In the genomic region with DNA sequence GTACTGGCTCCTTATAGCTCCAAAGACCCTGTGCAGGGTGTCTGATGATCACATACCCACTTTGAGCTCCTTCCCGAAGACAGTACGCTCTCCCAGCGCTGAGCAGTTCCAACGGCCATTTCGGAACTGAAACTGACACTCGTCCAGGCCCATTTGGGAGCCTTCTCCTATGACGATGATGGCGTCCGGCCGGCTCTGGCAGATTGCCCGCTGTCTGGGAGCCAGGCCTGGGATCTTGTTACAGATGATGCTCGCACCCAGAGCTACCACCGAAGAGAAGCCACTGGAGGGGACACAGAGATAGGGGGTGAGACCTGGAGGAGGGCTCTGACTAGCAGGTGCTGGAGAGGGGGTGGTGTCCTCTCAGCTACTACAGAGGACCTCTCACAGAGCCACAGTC, we compare ENCODE assay signal across 10 mouse cellular contexts. TPM values are rescaled to one million over a fixed set of nuclear protein-coding genes. Genes with fewer than 3 reads are reported as not detected.
DNase-seq lines count a peak whose midpoint lies in the region; ATAC-seq lines count a peak whose summit lies in the region.
"Had no signal": no experiment of that assay in that cellular context is flagged by ENCODE, and none has a peak within 500 bp of the region (broad histone marks: within the 10 kb centered on the region; RNA-seq: fewer than 3 reads in every experiment).

No protein-coding gene starts in this region.

- no peak overlapping the region for H3K9ac ChIP-seq in hindbrain, embryonic 11.5 days (ENCODE audit: low read depth, low read length)
- H3K9ac ChIP-seq in forebrain, embryonic 13.5 days = peak overlapping the region; percentile 91; the same call in 1 of the 2 replicates
- H3K9ac ChIP-seq: heart, embryonic 15.5 days; liver, embryonic 13.5 days had no signal

- H3K27ac ChIP-seq in hindbrain, embryonic 10.5 days = no peak overlapping the region
- no peak overlapping the region for H3K27ac ChIP-seq in hindbrain, embryonic 11.5 days (ENCODE audit: low read depth, low read length)
- H3K27ac ChIP-seq in forebrain, embryonic 13.5 days = no peak overlapping the region
- H3K27ac ChIP-seq: heart, embryonic 15.5 days; liver, embryonic 13.5 days had no signal

- ATAC-seq in hindbrain, embryonic 11.5 days (ENCODE audit: low FRiP score) = no peak
- no peak for ATAC-seq in forebrain, embryonic 13.5 days

- 88% methylated on average over 13 of the region's 13 CpGs for WGBS in hindbrain, embryonic 10.5 days
- 90% methylated on average over 13 of the region's 13 CpGs for WGBS in hindbrain, embryonic 11.5 days
- 82% methylated on average over 13 of the region's 13 CpGs for WGBS in forebrain, embryonic 13.5 days

- H3K4me3 ChIP-seq in hindbrain, embryonic 10.5 days = peak overlapping the region; percentile 73; the same call in 1 of the 2 replicates
- H3K4me3 ChIP-seq in hindbrain, embryonic 11.5 days (ENCODE audit: low read depth, low read length) = no peak overlapping the region
- peak overlapping the region; percentile 79 for H3K4me3 ChIP-seq in forebrain, embryonic 13.5 days
- H3K4me3 ChIP-seq: liver, embryonic 13.5 days had no signal

- no peak overlapping the region for H3K4me2 ChIP-seq in hindbrain, embryonic 11.5 days (replicated peaks; ENCODE audit: low read depth, low read length)
- peak overlapping the region; percentile 93 for H3K4me2 ChIP-seq in forebrain, embryonic 13.5 days
- H3K4me2 ChIP-seq: liver, embryonic 13.5 days had no signal

- no peak for DNase-seq in hindbrain, embryonic 10.5 days (ENCODE audit: low spot score)
- no peak for DNase-seq in hindbrain, embryonic 11.5 days (ENCODE audit: low spot score)
- peak; percentile 53 for DNase-seq in brain, adult 2 months (ENCODE audit: low read depth, low spot score)
- peak; percentile 66 to 76 for DNase-seq in layer of hippocampus, postnatal 10 days (ENCODE audit: low spot score in 2 of 2)
- DNase-seq in thymus, postnatal 36 days = no peak
- DNase-seq in adrenal gland, adult 8-10 months = no peak
- no peak for DNase-seq in spleen, postnatal 4 days (ENCODE audit: low spot score in 2 of 2)
- DNase-seq: liver, embryonic 13.5 days had no signal

- H3K27me3 ChIP-seq in hindbrain, embryonic 10.5 days (ENCODE audit: insufficient read depth, poor library complexity, severe bottlenecking) = peaks cover 70% of the 10 kb centered on the region
- peaks cover 46% of the 10 kb centered on the region for H3K27me3 ChIP-seq in hindbrain, embryonic 11.5 days (ENCODE audit: control insufficient read depth, insufficient read depth, low read length)
- peaks cover 18% of the 10 kb centered on the region for H3K27me3 ChIP-seq in forebrain, embryonic 13.5 days

- peaks cover 50% of the 10 kb centered on the region for H3K36me3 ChIP-seq in hindbrain, embryonic 10.5 days
- H3K36me3 ChIP-seq in hindbrain, embryonic 11.5 days (ENCODE audit: control insufficient read depth, insufficient read depth, low read length) = no peaks in the 10 kb centered on the region
- H3K36me3 ChIP-seq in forebrain, embryonic 13.5 days (ENCODE audit: poor library complexity, severe bottlenecking) = peaks cover 51% of the 10 kb centered on the region
- H3K36me3 ChIP-seq: heart, embryonic 15.5 days; liver, embryonic 13.5 days had no signal

- H3K4me1 ChIP-seq in hindbrain, embryonic 10.5 days (replicated peaks) = peaks cover 48% of the 10 kb centered on the region
- H3K4me1 ChIP-seq in hindbrain, embryonic 11.5 days (replicated peaks; ENCODE audit: control insufficient read depth, insufficient read depth, low read length) = no peaks in the 10 kb centered on the region; the same call in 1 of the 2 replicates
- H3K4me1 ChIP-seq in forebrain, embryonic 13.5 days = peaks cover 34% of the 10 kb centered on the region

- H3K9me3 ChIP-seq in hindbrain, embryonic 10.5 days = no peaks in the 10 kb centered on the region
- H3K9me3 ChIP-seq in hindbrain, embryonic 11.5 days (ENCODE audit: control insufficient read depth, low read length) = no peaks in the 10 kb centered on the region
- H3K9me3 ChIP-seq in forebrain, embryonic 13.5 days (replicated peaks) = no peaks in the 10 kb centered on the region
- H3K9me3 ChIP-seq: heart, embryonic 15.5 days; liver, embryonic 13.5 days had no signal

RNA-seq across cellular contexts. Expression of a gene that starts 2.5 kb away (rescaled TPM):
- polyA plus RNA-seq in hindbrain, embryonic 10.5 days (2016; fragmentation: Nextera tagmentation; extraction: Ambion mirVana) = 10.0 and 11.0 TPM in 2 replicates
- 7.6 and 10.3 TPM in 2 replicates for polyA plus RNA-seq in hindbrain, embryonic 11.5 days (2014; fragmentation: Nextera tagmentation; extraction: Ambion mirVana)
- polyA plus RNA-seq in forebrain, embryonic 13.5 days (2015; fragmentation: Nextera tagmentation; extraction: Ambion mirVana) = 21.9 and 22.8 TPM in 2 replicates
- 10 to 100 TPM; 23.5 to 39.2 TPM for total RNA-seq in layer of hippocampus, postnatal 10 days (2021)
- total RNA-seq in adrenal gland, adult 8-10 months (2022) = not detected
- polyA plus RNA-seq: liver, embryonic 13.5 days had no signal

Comparison
In these comparisons a context has a peak if more than half of its experiments do, and no peak if none do; other contexts are left out.
1. DNase-seq: peak in brain, adult 2 months (single experiment) and layer of hippocampus, postnatal 10 days (2 of 2); none in hindbrain, embryonic 10.5 days (single experiment), hindbrain, embryonic 11.5 days (single experiment), thymus, postnatal 36 days (0 of 2), adrenal gland, adult 8-10 months (single experiment) and spleen, postnatal 4 days (0 of 2).